Mouse (Mus musculus) ES-E14 (cell line): ENCODE data around the gene Birc2.

Experiments used
- CHD2 ChIP-seq: IDR thresholded peaks from 2 replicates; pipeline ENCODE4 v1.6.1; 2014; ENCODE audit warnings: mild to moderate bottlenecking, low read depth, low read length, inconsistent platforms
- HCFC1 ChIP-seq: IDR thresholded peaks from 2 replicates; pipeline ENCODE4 v1.6.1; 2012; ENCODE audit warnings: low read length, inconsistent platforms, borderline replicate concordance; ENCODE audit not compliant: insufficient read depth
- MAFK ChIP-seq: IDR thresholded peaks from 2 replicates; pipeline ENCODE4 v1.6.1; 2014; ENCODE audit warnings: mild to moderate bottlenecking, low read depth, low read length, inconsistent platforms; ENCODE audit not compliant: insufficient read depth
- ZC3H11A ChIP-seq: IDR thresholded peaks from 2 replicates; pipeline ENCODE4 v1.6.1; 2012; ENCODE audit warnings: low read depth, mild to moderate bottlenecking, inconsistent platforms, low read length, borderline replicate concordance
- ZNF384 ChIP-seq: IDR thresholded peaks from 2 replicates; pipeline ENCODE4 v1.6.1; 2012; ENCODE audit warnings: low read depth, low read length, inconsistent platforms

- TF ChIP-seq ZC3H11A (no peak), CHD2 (no peak), HCFC1 (no peak), ZNF384 (no peak), MAFK (no peak)
These were observed 39.3 kb downstream of the Birc2 start for GRCm38 (mm10) chr9:7797542-7797941.
